Mouse (Mus musculus): Measurements from ENCODE around the gene Top1. TPM values are rescaled to one million over a fixed set of nuclear protein-coding genes. Genes with fewer than 3 reads are reported as not detected.

The Top1 gene
- polyA plus RNA-seq, 1 experiment: 21.2 TPM

GRCm38 (mm10) chr2:160648097-160648496 lies 2.4 kb downstream of the Top1 start:
- Histone ChIP-seq H3K27me3 (ENCODE audit: control insufficient read depth, insufficient read depth, low read length) (no peaks in the 10 kb centered on the region), H3K4me3 (ENCODE audit: control insufficient read depth, insufficient read depth, low read length) (no peak overlapping the region), H3K36me3 (ENCODE audit: control insufficient read depth, insufficient read depth, low read length) (peaks cover 6% of the 10 kb centered on the region; the same call in 1 of the 2 replicates), H3K4me1 (replicated peaks; ENCODE audit: control insufficient read depth, insufficient read depth, low read length) (no peaks in the 10 kb centered on the region; the same call in 1 of the 2 replicates), H3K27ac (ENCODE audit: control insufficient read depth, insufficient read depth, low read length) (no peak overlapping the region)
- DNase-seq: no peak
- 77% methylated on average over 2 of the region's 2 CpGs for WGBS
- TF ChIP-seq POLR2A (IDR thresholded peaks at IDR 0.05; ENCODE audit: control insufficient read depth, extremely low read depth, insufficient read depth, low read length, poor library complexity) (no peak), CTCF (IDR thresholded peaks at IDR 0.05; ENCODE audit: borderline replicate concordance, control insufficient read depth, extremely low read depth, insufficient read depth, low read length, poor library complexity) (no peak)

GRCm38 (mm10) chr2:160649072-160649471 lies 3.4 kb downstream of the Top1 start:
- H3K4me1 ChIP-seq (replicated peaks; ENCODE audit: control insufficient read depth, insufficient read depth, low read length): no peaks in the 10 kb centered on the region; the same call in 1 of the 2 replicates
- no peaks in the 10 kb centered on the region for H3K27me3 ChIP-seq (ENCODE audit: control insufficient read depth, insufficient read depth, low read length)
- H3K4me3 ChIP-seq (ENCODE audit: control insufficient read depth, insufficient read depth, low read length): no peak overlapping the region
- H3K36me3 ChIP-seq (ENCODE audit: control insufficient read depth, insufficient read depth, low read length): peaks cover 8% of the 10 kb centered on the region; the same call in 1 of the 2 replicates
- TF ChIP-seq CTCF (IDR thresholded peaks at IDR 0.05; ENCODE audit: borderline replicate concordance, control insufficient read depth, extremely low read depth, insufficient read depth, low read length, poor library complexity): no peak
- TF ChIP-seq POLR2A (IDR thresholded peaks at IDR 0.05; ENCODE audit: control insufficient read depth, extremely low read depth, insufficient read depth, low read length, poor library complexity): no peak
- H3K27ac ChIP-seq (ENCODE audit: control insufficient read depth, insufficient read depth, low read length): no peak overlapping the region
- DNase-seq: no peak
- 67% methylated on average over 2 of the region's 2 CpGs for WGBS

GRCm38 (mm10) chr2:160651165-160651564 lies 5.5 kb downstream of the Top1 start:
- Histone ChIP-seq H3K36me3 (ENCODE audit: control insufficient read depth, insufficient read depth, low read length) (peaks cover 16% of the 10 kb centered on the region; the same call in 1 of the 2 replicates), H3K27me3 (ENCODE audit: control insufficient read depth, insufficient read depth, low read length) (no peaks in the 10 kb centered on the region), H3K4me1 (replicated peaks; ENCODE audit: control insufficient read depth, insufficient read depth, low read length) (no peaks in the 10 kb centered on the region; the same call in 1 of the 2 replicates), H3K4me3 (ENCODE audit: control insufficient read depth, insufficient read depth, low read length) (no peak overlapping the region), H3K27ac (ENCODE audit: control insufficient read depth, insufficient read depth, low read length) (no peak overlapping the region)
- DNase-seq: no peak
- 85% methylated on average over 2 of the region's 2 CpGs for WGBS
- TF ChIP-seq POLR2A (IDR thresholded peaks at IDR 0.05; ENCODE audit: control insufficient read depth, extremely low read depth, insufficient read depth, low read length, poor library complexity): no peak
- TF ChIP-seq CTCF (IDR thresholded peaks at IDR 0.05; ENCODE audit: borderline replicate concordance, control insufficient read depth, extremely low read depth, insufficient read depth, low read length, poor library complexity): no peak

GRCm38 (mm10) chr2:160653218-160653617 lies 7.5 kb downstream of the Top1 start:
- Histone ChIP-seq H3K27me3 (ENCODE audit: control insufficient read depth, insufficient read depth, low read length) (no peaks in the 10 kb centered on the region), H3K27ac (ENCODE audit: control insufficient read depth, insufficient read depth, low read length) (no peak overlapping the region), H3K36me3 (ENCODE audit: control insufficient read depth, insufficient read depth, low read length) (peaks cover 18% of the 10 kb centered on the region; the same call in 1 of the 2 replicates), H3K4me3 (ENCODE audit: control insufficient read depth, insufficient read depth, low read length) (no peak overlapping the region), H3K4me1 (replicated peaks; ENCODE audit: control insufficient read depth, insufficient read depth, low read length) (no peaks in the 10 kb centered on the region; the same call in 1 of the 2 replicates)
- TF ChIP-seq CTCF (IDR thresholded peaks at IDR 0.05; ENCODE audit: borderline replicate concordance, control insufficient read depth, extremely low read depth, insufficient read depth, low read length, poor library complexity) (no peak), POLR2A (IDR thresholded peaks at IDR 0.05; ENCODE audit: control insufficient read depth, extremely low read depth, insufficient read depth, low read length, poor library complexity) (no peak)
- 96% methylated on average over 2 of the region's 2 CpGs for WGBS
- no peak for DNase-seq

- no peaks in the 10 kb centered on the region; the same call in 1 of the 2 replicates for H3K4me1 ChIP-seq (replicated peaks; ENCODE audit: control insufficient read depth, insufficient read depth, low read length)
- peaks cover 18% of the 10 kb centered on the region; the same call in 1 of the 2 replicates for H3K36me3 ChIP-seq (ENCODE audit: control insufficient read depth, insufficient read depth, low read length)
- WGBS: 71% methylated on average over 1 of the region's 1 CpGs
- no peak for TF ChIP-seq POLR2A (IDR thresholded peaks at IDR 0.05; ENCODE audit: control insufficient read depth, extremely low read depth, insufficient read depth, low read length, poor library complexity)
- TF ChIP-seq CTCF (IDR thresholded peaks at IDR 0.05; ENCODE audit: borderline replicate concordance, control insufficient read depth, extremely low read depth, insufficient read depth, low read length, poor library complexity): no peak
- H3K27me3 ChIP-seq (ENCODE audit: control insufficient read depth, insufficient read depth, low read length): no peaks in the 10 kb centered on the region
- no peak for DNase-seq
- no peak overlapping the region for H3K4me3 ChIP-seq (ENCODE audit: control insufficient read depth, insufficient read depth, low read length)
- H3K27ac ChIP-seq (ENCODE audit: control insufficient read depth, insufficient read depth, low read length): no peak overlapping the region
These were observed 9.9 kb downstream of the Top1 start for GRCm38 (mm10) chr2:160655561-160655960.

- peaks cover 18% of the 10 kb centered on the region; the same call in 1 of the 2 replicates for H3K36me3 ChIP-seq (ENCODE audit: control insufficient read depth, insufficient read depth, low read length)
- TF ChIP-seq CTCF (IDR thresholded peaks at IDR 0.05; ENCODE audit: borderline replicate concordance, control insufficient read depth, extremely low read depth, insufficient read depth, low read length, poor library complexity) (no peak), POLR2A (IDR thresholded peaks at IDR 0.05; ENCODE audit: control insufficient read depth, extremely low read depth, insufficient read depth, low read length, poor library complexity) (no peak)
- no peak overlapping the region for H3K4me3 ChIP-seq (ENCODE audit: control insufficient read depth, insufficient read depth, low read length)
- no peak overlapping the region for H3K27ac ChIP-seq (ENCODE audit: control insufficient read depth, insufficient read depth, low read length)
- no peak for DNase-seq
- H3K27me3 ChIP-seq (ENCODE audit: control insufficient read depth, insufficient read depth, low read length): no peaks in the 10 kb centered on the region
- 76% methylated on average over 1 of the region's 1 CpGs for WGBS
- no peaks in the 10 kb centered on the region; the same call in 1 of the 2 replicates for H3K4me1 ChIP-seq (replicated peaks; ENCODE audit: control insufficient read depth, insufficient read depth, low read length)
These were observed 10.5 kb downstream of the Top1 start for GRCm38 (mm10) chr2:160656234-160656633.

Data from thymus, adult 2 months (tissue).